Mouse (Mus musculus) heart, adult 8-10 months (tissue): ENCODE results near the gene Tle6. TPM values are rescaled to one million over a fixed set of nuclear protein-coding genes. Genes with fewer than 3 reads are reported as not detected.

Source experiments
- DNase-seq: peaks from one replicate; pipeline ENCODE4 v3.0.0; 2022; ENCODE audit warnings: low spot score
- total RNA-seq, 4 experiments: library from RNA; stranded (reverse); gene quantifications; 2 replicates each; pipeline ENCODE4 v1.2.4; 2022

Tle6 gene
- total RNA-seq, 4 experiments from 2014 or later, result 6.8 to 12.7 (median 9.3) TPM

GRCm38 (mm10) chr10:81592631-81593030 lies 8.2 kb downstream of the Tle6 start:
- no peak for DNase-seq

GRCm38 (mm10) chr10:81591846-81592245 lies 9.0 kb downstream of the Tle6 start:
- DNase-seq, result no peak

GRCm38 (mm10) chr10:81588739-81589138 lies 12.1 kb downstream of the Tle6 start:
- DNase-seq, result no peak

- DNase-seq, result no peak
Observed at GRCm38 (mm10) chr10:81583347-81583746, 17.5 kb downstream of the Tle6 start.

- DNase-seq, result no peak
Observed at GRCm38 (mm10) chr10:81580441-81581070, 20.3 kb downstream of the Tle6 start.

- DNase-seq, result no peak
Observed at GRCm38 (mm10) chr10:81579967-81580366, 20.9 kb downstream of the Tle6 start.

- DNase-seq, result no peak
Observed at GRCm38 (mm10) chr10:81575695-81576094, 25.2 kb downstream of the Tle6 start.

GRCm38 (mm10) chr10:81575208-81575631 lies 25.7 kb downstream of the Tle6 start:
- no peak for DNase-seq

- no peak for DNase-seq
Observed at GRCm38 (mm10) chr10:81574081-81575056, 26.5 kb downstream of the Tle6 start, which contains the start of gene Tle2. Gene Tle2, plus strand, starts transcription at chr10:81574561.

- peak; percentile 70 for DNase-seq
Observed at GRCm38 (mm10) chr10:81572975-81573374, 27.9 kb downstream of the Tle6 start.

- DNase-seq, result no peak
Observed at GRCm38 (mm10) chr10:81572133-81572671, 28.7 kb downstream of the Tle6 start.

- DNase-seq, result peak; percentile 100
Observed at GRCm38 (mm10) chr10:81571501-81571876, 29.4 kb downstream of the Tle6 start.

GRCm38 (mm10) chr10:81570831-81571500 lies 29.9 kb downstream of the Tle6 start:
- DNase-seq, result peak; percentile 91

- DNase-seq, result no peak
Observed at GRCm38 (mm10) chr10:81570238-81570800, 30.6 kb downstream of the Tle6 start.

- no peak for DNase-seq
Observed at GRCm38 (mm10) chr10:81569507-81570237, 31.2 kb downstream of the Tle6 start.

GRCm38 (mm10) chr10:81568381-81569191 lies 32.3 kb downstream of the Tle6 start:
- no peak for DNase-seq

GRCm38 (mm10) chr10:81565257-81566228 lies 35.3 kb downstream of the Tle6 start:
- no peak for DNase-seq

- no peak for DNase-seq
Observed at GRCm38 (mm10) chr10:81564734-81565133, 36.1 kb downstream of the Tle6 start.

- peak; percentile 61 for DNase-seq
Observed at GRCm38 (mm10) chr10:81564216-81564615, 36.7 kb downstream of the Tle6 start.
